10 mouse cellular contexts compared by ENCODE assay signal in the genomic region with DNA sequence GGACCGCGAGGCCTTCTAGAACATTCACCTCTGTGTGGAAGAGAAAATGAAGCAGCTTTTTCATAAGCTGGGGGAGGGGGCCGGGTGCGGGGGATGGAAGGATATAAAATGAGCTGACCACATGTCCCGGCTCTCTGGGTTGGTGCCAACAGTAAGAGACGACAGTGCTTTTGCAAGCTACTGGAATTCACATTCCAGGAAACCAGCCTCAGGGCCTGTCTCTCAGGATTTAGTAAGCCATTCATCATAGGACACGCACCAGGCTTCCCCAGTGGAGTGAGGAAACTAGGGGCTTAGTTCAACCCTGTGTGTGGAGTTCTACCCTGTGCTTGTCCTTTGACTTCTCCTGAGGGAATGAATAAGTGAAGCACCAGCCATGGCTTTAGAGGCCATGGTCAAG. TPM values are rescaled to one million over a fixed set of nuclear protein-coding genes. Genes with fewer than 3 reads are reported as not detected.
DNase-seq lines count a peak whose midpoint lies in the region; ATAC-seq lines count a peak whose summit lies in the region.
"Had no signal": no experiment of that assay in that cellular context is flagged by ENCODE, and none has a peak within 500 bp of the region (broad histone marks: within the 10 kb centered on the region; RNA-seq: fewer than 3 reads in every experiment).

No protein-coding gene starts in this region.

- H3K9ac ChIP-seq in kidney, embryonic 15.5 days = no peak overlapping the region
- H3K9ac ChIP-seq: forebrain, embryonic 13.5 days; limb, embryonic 13.5 days had no signal

- peak; percentile 82 for ATAC-seq in kidney, embryonic 15.5 days (replicated peaks; ENCODE audit: low FRiP score)
- ATAC-seq: forebrain, embryonic 13.5 days had no signal

- no peak overlapping the region for H3K4me2 ChIP-seq in kidney, embryonic 15.5 days
- H3K4me2 ChIP-seq: forebrain, embryonic 13.5 days; limb, embryonic 13.5 days had no signal

- H3K4me3 ChIP-seq in heart, embryonic 10.5 days = no peak overlapping the region
- no peak overlapping the region for H3K4me3 ChIP-seq in kidney, embryonic 15.5 days (replicated peaks)
- H3K4me3 ChIP-seq: forebrain, embryonic 13.5 days; layer of hippocampus, adult 2 months; limb, embryonic 13.5 days had no signal

- H3K4me1 ChIP-seq in heart, embryonic 10.5 days = no peaks in the 10 kb centered on the region
- H3K4me1 ChIP-seq in kidney, embryonic 15.5 days = peaks cover 5% of the 10 kb centered on the region
- H3K4me1 ChIP-seq: forebrain, embryonic 13.5 days had no signal

- H3K27me3 ChIP-seq in heart, embryonic 10.5 days (ENCODE audit: insufficient read depth, poor library complexity, severe bottlenecking) = no peaks in the 10 kb centered on the region
- H3K27me3 ChIP-seq in kidney, embryonic 15.5 days = no peaks in the 10 kb centered on the region
- H3K27me3 ChIP-seq: forebrain, embryonic 13.5 days; limb, embryonic 13.5 days had no signal

- H3K27ac ChIP-seq in heart, embryonic 10.5 days = no peak overlapping the region
- H3K27ac ChIP-seq in kidney, embryonic 15.5 days = peak overlapping the region; percentile 71
- H3K27ac ChIP-seq: forebrain, embryonic 13.5 days; layer of hippocampus, adult 2 months; limb, embryonic 13.5 days had no signal

- peaks cover 78% of the 10 kb centered on the region for H3K36me3 ChIP-seq in heart, embryonic 10.5 days
- H3K36me3 ChIP-seq in kidney, embryonic 15.5 days = peaks cover 76% of the 10 kb centered on the region

- no peaks in the 10 kb centered on the region for H3K9me3 ChIP-seq in heart, embryonic 10.5 days
- no peaks in the 10 kb centered on the region for H3K9me3 ChIP-seq in kidney, embryonic 15.5 days (replicated peaks)
- H3K9me3 ChIP-seq: forebrain, embryonic 13.5 days; limb, embryonic 13.5 days had no signal

- DNase-seq in heart, postnatal 4 days = peak; percentile 27
- DNase-seq in heart, embryonic 10.5 days (ENCODE audit: low spot score) = no peak
- DNase-seq in 3T3-L1 (ENCODE audit: low read depth, low spot score) (peak; percentile 52), NIH3T3 (ENCODE audit: low read depth) (peak; percentile 49)
- no peak for DNase-seq in frontal cortex, postnatal 14 days (ENCODE audit: low spot score in 2 of 2)
- DNase-seq in testis, postnatal 10 days (ENCODE audit: low spot score) = no peak

- 81% methylated on average over 7 of the region's 7 CpGs for WGBS in heart, embryonic 10.5 days
- 63% methylated on average over 7 of the region's 7 CpGs for WGBS in kidney, embryonic 15.5 days

RNA-seq across cellular contexts. Expression of a gene that starts 48.1 kb away (rescaled TPM):
- 10 to 100 TPM; 31.9 to 32.1 TPM for total RNA-seq in heart, postnatal 4 days (2021)
- polyA plus RNA-seq in heart, embryonic 10.5 days (2016; fragmentation: Nextera tagmentation; extraction: Ambion mirVana) = 11.1 and 17.2 TPM in 2 replicates
- 14.0 and 14.7 TPM in 2 replicates for polyA plus RNA-seq in kidney, embryonic 15.5 days (2015; fragmentation: Nextera tagmentation; extraction: Ambion mirVana)

Comparison
In these comparisons a context has a peak if more than half of its experiments do, and no peak if none do; other contexts are left out.
1. DNase-seq: peak in heart, postnatal 4 days (single experiment), 3T3-L1 (single experiment) and NIH3T3 (single experiment); none in heart, embryonic 10.5 days (single experiment), frontal cortex, postnatal 14 days (0 of 2) and testis, postnatal 10 days (single experiment).